Mouse (Mus musculus) layer of hippocampus, adult 2 months (tissue): ENCODE data around the gene Itih4. TPM values are rescaled to one million over a fixed set of nuclear protein-coding genes. Genes with fewer than 3 reads are reported as not detected.

Source experiments
- DNase-seq, 2 experiments: peaks; one replicate each; pipeline ENCODE4 v3.0.0; 2022; ENCODE audit warnings: low spot score in 2 of 2
- H3K27ac ChIP-seq: fragments of 200-600 bp; 2 replicates; pipeline ENCODE4 v1.8.1; 2022
- H3K4me3 ChIP-seq: fragments of 200-600 bp; 2 replicates; pipeline ENCODE4 v1.8.1; 2022; ENCODE audit warnings: mild to moderate bottlenecking
- CTCF ChIP-seq: fragments of 200-600 bp; conservative IDR thresholded peaks from 2 replicates; pipeline ENCODE4 v1.8.1; 2022; ENCODE audit warnings: antibody characterized with exemption, mild to moderate bottlenecking, moderate library complexity
- total RNA-seq, 2 experiments: library from RNA; stranded (reverse); gene quantifications; 2 replicates each; pipeline ENCODE4 v1.2.3; 2021

Gene Itih4
- total RNA-seq, 2 experiments from 2014 or later: 0.36 TPM; not detected in 1

DNA sequence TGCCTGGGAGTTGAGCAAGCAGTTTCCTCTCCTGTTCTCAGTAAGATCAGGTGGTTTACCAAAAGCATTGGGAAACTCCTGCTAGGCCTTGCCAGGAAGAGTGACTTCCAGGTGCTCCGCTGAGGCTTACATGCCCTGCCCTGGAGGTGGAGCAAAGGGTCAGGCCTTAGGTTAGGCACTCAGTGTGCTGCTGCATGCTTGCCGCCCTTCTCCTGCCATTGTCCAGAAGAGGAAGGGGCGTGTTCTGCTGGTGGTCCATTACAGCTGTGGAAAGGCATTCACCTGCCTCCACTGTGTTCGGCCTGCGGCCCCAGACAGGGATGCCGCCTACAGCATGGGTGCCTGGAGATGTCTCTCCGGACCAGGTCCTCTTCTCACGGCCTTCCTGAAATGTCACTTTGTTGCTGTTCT lies 16.9 kb upstream of the Itih4 start:
- no peak for DNase-seq
- H3K27ac ChIP-seq: peak overlapping the region; percentile 43; the same call in 1 of the 2 replicates

DNA sequence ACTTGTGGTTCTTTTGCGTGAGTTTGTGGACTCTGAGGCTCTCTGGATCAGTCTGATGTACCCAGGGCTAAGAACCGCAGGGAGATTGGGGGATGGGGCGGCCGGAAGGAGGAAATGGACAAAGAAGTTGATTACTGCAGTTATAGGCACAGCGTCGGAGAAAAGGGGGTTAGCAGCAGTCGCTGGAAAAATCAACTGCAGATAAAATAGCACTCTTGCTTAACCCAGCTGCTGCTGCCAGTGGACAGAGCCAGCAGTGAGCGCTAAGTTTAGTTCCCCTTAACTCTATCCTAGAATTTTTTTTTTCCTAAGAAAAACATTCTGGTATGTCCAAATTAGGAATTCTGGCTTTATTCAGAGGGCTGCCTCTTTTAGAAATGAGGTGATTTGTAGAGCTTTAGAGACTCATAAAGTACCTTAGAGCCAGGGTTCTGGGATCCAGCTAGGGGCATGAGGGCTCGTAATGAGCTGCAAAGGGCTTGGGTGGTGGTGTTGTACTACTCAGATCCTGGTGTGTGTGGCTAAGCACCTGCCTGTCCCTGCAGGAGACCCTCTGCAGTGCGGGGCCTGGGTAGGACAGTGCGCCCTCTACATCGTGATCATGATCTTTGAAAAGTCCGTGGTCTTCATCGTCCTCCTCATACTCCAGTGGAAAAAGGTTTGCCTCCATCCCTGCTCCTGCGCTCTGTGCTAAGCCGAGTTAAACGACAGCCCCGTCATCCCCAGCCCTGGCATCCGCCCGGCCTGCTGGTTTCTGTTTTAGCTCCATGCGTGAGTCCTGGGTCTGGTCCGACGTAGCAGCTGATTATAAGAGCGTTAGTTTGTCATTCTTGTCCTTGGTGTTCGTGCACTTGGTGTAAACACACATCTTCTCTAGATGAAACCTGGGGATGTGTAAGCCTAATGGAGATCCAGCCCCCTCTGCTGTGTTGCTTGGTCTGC lies 15.8 kb upstream of the Itih4 start:
- H3K27ac ChIP-seq: peak overlapping the region; percentile 43; the same call in 1 of the 2 replicates
- no peak for TF ChIP-seq CTCF
- no peak overlapping the region for H3K4me3 ChIP-seq
- no peak for DNase-seq

More for the DNA sequence above, 16.9 kb upstream of the Itih4 start:
- H3K4me3 ChIP-seq: no peak overlapping the region
- TF ChIP-seq CTCF: no peak

DNA sequence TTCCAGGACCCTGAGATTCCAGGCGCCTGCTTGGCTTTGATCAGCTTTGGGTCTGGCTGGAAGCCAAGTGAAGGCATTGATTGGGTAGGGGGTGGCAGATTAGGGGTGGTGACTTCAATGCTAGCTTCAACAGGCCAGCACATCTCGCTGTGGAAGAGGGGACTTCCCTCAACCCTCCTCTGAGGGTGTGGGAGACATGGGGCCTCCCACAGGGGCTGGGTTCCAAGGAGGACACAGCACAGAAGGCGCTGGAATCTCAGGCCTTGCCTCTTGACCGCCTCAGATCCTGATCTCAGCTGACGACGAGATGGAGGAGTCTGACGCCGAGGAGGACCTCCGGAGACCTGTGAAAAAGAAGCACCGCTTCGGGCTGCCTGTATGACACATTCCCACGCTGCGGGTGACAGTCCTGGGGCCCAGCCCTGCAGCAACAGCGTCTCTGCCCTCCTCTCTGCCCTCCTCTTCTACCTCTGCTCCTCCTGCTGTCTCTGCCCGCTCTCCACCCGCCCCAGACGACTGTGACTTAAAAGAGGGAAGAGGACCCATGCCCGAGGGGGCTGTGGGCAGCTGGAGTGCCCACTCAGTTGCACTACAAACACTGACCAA lies 12.1 kb upstream of the Itih4 start:
- Histone ChIP-seq H3K4me3 (no peak overlapping the region), H3K27ac (no peak overlapping the region)
- DNase-seq: no peak
- TF ChIP-seq CTCF: no peak

DNA sequence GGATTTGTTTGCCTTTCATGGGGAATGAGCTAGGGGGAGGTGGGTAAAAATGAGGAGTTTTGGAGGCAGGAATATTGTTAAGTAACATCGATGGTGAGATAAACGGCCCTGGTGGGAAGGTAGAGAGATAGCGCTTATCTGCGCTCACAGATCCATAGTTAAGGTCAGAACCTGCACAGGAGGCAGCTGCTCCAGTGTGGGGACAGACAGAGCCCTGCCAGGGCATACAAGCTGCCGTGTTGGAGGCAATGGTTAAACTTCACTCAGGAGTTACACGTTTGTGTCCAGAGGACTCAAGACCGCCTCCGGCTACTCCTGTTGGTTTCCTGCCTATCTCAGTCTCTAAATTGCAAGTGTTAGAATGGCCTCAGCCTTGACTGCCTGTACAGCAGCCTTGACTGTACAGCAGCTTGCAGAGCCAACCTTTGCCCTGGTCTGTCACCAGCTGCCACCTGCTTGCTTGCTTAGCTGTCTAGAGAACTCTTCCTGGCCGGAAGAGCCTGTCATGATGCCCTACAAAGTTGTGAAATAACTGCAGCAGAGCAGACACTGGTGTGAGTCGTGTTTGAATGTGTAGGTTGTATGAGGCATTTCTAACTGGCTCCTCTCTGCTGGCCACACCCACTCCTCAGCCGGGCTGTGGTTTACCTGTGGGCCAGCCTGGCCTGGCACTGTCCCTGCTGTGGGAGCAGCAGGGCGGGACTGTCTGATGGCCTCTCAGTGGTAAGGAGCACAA lies 11.0 kb upstream of the Itih4 start:
- DNase-seq: no peak
- no peak overlapping the region for H3K4me3 ChIP-seq
- no peak overlapping the region for H3K27ac ChIP-seq
- TF ChIP-seq CTCF: no peak

DNA sequence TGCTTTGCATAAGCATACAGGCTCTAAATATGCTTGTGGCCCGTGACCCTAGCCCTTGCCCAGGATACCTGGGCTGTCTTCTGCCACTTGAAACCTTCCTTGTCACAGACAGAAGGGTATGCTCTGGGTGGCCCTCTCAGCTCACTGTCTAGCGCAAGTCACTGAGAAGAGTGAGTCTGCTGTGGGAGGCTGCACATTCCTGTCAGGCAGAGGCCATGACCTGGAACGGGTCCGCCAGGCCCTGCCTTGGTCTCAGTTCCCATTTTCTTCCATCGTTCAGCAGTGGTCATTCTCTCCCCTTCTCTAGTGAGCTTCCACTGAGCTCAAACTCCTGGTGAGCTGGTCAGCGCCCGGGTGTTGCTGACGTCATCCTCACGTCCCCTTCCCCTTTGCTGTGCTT lies 10.3 kb upstream of the Itih4 start:
- TF ChIP-seq CTCF: no peak
- H3K4me3 ChIP-seq: no peak overlapping the region
- no peak for DNase-seq
- H3K27ac ChIP-seq: no peak overlapping the region

DNA sequence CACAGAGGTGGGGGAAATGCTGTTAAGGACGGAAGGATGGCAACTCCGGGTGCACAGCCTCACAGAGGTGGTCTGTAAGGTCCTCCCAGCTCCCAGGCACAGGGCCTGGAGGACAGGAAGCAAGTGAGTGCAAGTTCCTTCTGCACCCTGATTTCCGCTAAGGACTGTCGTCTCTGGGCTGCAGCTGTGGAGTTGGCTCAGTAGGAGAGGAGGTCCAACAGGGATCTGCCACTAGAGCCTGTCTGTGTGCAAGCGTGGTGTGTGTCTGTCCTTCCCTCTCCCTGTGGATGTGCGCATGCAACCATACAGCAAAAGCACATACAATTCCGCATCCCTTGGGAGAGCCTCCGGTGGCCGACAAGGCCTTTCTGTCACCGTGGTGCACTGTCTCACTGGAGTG lies 9.8 kb upstream of the Itih4 start:
- Histone ChIP-seq H3K27ac (no peak overlapping the region), H3K4me3 (no peak overlapping the region)
- DNase-seq: no peak
- no peak for TF ChIP-seq CTCF

DNA sequence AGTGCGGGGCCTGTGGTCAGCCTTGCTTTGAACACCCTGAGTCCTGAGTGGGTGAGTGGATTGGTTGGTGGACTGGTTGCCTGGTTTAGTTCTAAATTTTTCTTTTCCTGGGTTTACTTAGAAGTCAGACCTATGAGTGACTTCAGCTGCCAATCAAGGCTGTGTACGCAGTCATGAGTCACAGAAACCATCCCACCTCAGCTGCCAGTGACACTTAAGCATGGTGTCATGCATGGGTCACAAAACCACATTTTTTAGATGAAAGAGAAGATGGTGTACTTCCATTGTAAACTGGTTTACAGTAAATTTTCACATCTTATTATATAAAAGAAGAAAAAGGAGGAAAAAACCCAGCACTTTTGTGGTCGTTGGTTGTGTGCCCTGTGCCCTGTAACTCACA lies 8.4 kb upstream of the Itih4 start:
- DNase-seq: no peak
- Histone ChIP-seq H3K4me3 (no peak overlapping the region), H3K27ac (no peak overlapping the region)
- no peak for TF ChIP-seq CTCF

DNA sequence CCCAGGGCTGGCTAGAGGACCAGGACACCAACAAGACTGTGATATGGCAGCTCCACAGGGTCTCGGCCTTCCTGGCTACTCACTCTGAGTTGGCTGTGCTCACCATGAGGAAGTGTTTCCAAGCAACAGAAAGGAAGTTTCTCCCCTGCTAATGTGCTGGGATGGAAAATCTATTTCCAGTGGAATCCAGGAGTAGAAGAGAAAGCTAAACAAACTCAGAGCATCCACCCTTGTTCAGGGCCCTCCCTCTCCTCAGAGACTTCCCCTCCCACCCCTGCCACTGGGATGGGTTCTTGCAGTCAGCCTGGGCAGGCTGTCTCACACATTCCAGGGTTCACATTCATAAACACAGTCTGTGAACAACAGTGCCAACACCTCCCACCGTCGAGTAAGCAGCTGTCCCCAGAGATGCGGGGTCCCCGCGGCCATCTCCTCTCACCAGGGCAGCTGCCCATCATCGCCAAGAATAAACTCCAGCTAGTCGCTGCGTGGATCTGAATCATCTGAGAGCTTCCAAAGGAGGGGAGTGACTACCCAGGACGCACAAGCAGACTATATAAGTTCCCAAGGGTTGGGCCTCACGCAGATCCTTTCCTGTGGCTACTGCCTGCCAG lies 7.2 kb upstream of the Itih4 start, which contains the start of gene Mustn1:
Mustn1 (plus strand) TSS at position 243 of the 614 bp plus-strand sequence.
- no peak for DNase-seq
- H3K27ac ChIP-seq: peak within 1 kb of the TSS; percentile 48; the same call in 1 of the 2 replicates
- no peak for TF ChIP-seq CTCF
- no peak within 1 kb of the TSS for H3K4me3 ChIP-seq

DNA sequence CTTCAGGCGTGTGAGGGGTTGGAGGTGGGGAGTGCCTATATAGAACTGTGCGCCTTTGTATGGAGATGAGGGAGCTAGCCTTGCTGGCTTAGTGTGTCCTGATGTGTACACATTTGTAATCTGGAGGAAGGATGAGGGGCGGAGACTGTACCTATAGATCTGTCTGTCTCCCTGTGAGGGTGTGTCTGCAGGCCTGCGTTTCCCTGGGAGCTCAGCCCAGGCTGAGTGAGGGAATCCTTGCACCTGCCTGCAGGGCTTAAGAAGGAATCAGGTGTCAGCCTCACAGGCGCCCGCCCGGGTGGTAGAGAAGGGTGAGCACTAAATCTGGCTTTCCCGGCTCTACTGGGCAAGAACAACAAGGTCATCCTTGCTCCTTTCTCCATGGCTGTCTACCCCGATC lies 6.5 kb upstream of the Itih4 start:
- Histone ChIP-seq H3K27ac (peak overlapping the region; percentile 28; the same call in 1 of the 2 replicates), H3K4me3 (no peak overlapping the region)
- DNase-seq: no peak
- no peak for TF ChIP-seq CTCF

DNA sequence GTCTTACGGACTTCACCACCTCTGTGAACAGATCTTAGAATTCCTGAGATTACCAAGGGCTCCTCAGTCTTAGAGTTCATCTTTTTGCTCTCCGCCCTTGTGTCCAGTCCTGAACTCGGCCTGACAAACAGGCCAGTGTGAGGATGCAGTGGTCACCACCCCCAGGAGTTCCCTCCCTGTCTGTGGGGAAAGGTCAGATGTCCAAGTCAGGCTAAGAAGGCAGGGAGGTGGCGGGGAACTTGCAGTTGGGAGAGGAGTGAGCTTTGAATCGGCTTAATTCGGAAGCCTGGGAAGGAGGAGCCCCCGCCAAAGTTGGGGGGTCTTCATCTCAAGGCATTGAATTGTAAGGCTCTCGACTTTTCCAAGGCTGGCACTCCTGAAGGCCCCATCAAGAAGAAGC lies 6.0 kb upstream of the Itih4 start:
- DNase-seq: no peak
- H3K4me3 ChIP-seq: no peak overlapping the region
- TF ChIP-seq CTCF: no peak

DNA sequence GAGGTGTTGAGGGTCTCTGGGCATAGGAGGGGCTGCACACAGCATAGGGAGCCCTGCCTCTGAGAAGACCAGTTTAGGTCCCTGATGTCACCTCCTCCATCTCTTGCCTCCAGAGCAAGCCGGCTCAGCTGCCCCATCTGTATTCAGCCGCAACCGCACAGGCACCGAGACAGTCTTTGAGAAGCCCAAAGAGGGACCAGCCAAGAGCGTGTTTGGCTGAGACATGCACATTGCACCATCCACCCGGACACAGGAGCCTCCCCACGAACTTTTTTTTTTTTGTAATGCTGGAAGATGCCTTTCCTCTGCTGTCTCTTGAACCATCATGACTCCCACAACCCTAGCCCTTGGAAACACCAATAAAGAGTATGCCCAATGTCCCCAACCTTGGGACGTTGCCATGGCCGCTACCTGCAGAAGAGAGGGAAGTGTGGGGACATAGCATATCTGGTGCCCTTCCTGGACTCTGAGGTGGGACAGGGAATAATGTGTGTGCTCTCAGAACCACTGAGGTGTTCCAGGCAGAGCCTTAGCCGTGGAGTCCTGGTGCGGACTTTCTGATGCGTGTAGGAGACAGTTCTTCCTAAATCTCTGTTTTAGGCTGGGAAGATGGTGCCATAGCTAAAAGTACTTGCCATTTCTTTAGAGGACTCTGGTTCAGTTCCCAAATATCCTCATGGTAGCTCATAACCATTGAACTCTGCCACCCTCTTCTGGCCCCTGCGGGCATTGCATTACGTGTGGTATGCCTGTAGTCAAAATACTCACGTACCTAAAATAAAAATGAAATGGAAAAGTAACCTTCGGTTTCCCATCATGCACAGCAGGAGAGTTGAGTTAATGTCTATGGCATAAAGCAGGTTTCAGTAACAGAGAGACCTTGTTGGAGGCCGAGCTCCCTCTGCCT lies 5.2 kb upstream of the Itih4 start:
- Histone ChIP-seq H3K4me3 (no peak overlapping the region), H3K27ac (no peak overlapping the region)
- peak in 1 of 2 experiments; percentile 57 for DNase-seq
- peak; percentile 83 for TF ChIP-seq CTCF

More for the DNA sequence above, 6.0 kb upstream of the Itih4 start:
- no peak overlapping the region for H3K27ac ChIP-seq
